Mouse (Mus musculus) common myeloid progenitor, adult 5-6 weeks (primary cell): ENCODE measurements around the gene Ngf. TPM values are rescaled to one million over a fixed set of nuclear protein-coding genes. Genes with fewer than 3 reads are reported as not detected.
A peak's percentile ranks its signal among the peaks of the same experiment; 100 is the strongest.

Experiments
- ATAC-seq: replicated peaks from 2 replicates; pipeline ENCODE4 v1.8.0; 2016; ENCODE audit warnings: low read depth, mild to moderate bottlenecking, moderate TSS enrichment, inconsistent platforms; ENCODE audit not compliant: poor library complexity, severe bottlenecking
- total RNA-seq: library from RNA; stranded (forward); fragments of 200-1000, 187-1606 nt; gene quantifications from 2 replicates; pipeline ENCODE4 v1.2.3, GENCODE M21; 2017

Gene Ngf
- not detected in 2 replicates for total RNA-seq

GRCm38 (mm10) chr3:102469713-102470448, at the start of gene Ngf:
Ngf (plus strand) TSS chr3:102469919.
- no peak for ATAC-seq

DNA sequence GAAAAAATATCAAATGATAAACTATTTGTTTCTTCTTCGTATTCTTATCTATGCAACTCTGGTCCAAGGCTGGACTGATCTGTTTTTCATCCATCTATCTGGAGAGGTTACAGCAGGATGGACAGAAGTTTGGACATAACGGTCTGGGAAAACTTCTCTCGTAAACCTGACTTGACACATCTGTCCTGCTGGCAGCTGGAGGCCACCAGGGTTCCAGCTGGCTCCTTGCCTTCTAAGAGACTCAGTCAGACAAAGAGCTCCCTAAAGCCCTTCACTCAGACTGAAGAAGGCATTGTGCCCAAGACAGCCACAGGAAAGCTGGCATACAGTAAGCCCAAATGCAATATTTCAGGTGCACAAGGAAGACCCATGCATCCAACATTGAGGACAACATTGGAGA, 24.2 kb upstream of the Ngf start:
- no peak for ATAC-seq

DNA sequence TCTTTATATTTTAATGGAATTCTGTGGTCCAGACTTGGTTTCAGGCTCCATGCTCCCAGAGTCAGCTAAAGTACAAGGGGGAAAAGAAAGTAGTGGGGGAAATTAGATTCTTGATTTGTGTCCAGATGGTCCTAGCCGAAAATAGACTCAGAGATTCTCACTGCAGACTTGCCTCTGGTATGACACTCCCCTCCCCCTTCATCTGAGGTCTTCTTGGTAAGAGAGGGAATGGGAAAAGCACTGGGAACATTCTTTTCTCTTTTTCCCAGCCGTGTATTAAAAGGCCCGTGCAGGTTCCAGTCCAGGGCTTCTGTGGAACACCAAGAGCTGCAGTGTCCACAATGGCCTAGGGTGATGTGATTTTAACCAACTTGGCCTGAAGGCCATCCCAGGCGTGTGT, 23.0 kb upstream of the Ngf start:
- no peak for ATAC-seq

GRCm38 (mm10) chr3:102454566-102454965, 15.2 kb upstream of the Ngf start:
- ATAC-seq, result no peak

DNA sequence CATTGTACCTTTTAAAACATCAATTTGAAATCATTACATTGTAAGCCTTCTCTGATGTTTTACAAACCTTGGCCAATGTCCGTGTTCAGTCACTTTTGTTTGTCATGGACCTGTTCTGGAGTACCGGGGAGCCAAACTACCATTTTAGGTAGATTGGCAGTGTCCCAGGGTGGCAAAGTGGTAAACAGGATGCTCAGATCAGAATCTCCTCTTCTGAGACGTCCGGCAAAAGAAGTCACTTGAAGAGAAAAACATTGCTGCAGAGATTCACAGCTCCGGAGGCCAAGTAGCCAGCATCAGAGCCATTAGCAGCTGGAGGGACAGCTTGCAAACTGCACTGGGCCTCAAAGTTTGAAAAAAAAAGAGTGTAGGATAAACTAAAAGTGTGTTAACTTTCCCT, 9.2 kb upstream of the Ngf start:
- ATAC-seq, result no peak

DNA sequence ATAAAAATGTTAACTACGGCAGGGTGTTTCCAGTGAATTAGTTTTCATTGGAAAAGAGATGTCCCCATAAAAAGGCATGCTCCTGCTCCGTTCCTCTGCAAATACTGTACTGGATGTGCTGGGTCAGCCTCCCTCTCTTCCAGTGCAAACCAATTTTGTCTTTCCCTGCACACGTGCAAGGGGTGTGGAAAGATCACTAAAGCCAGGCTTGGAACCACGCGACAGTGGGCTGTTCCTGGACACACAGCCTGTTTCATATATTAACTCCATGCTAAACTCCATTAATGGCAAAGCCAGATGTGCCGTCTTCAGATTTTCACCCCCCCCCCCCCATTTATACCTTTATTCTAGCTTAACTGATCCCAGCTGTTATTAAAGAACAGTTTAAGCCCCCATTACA, 8.7 kb upstream of the Ngf start:
- ATAC-seq, result no peak

- ATAC-seq, result no peak
Measured at GRCm38 (mm10) chr3:102462703-102463336, 6.9 kb upstream of the Ngf start.

DNA sequence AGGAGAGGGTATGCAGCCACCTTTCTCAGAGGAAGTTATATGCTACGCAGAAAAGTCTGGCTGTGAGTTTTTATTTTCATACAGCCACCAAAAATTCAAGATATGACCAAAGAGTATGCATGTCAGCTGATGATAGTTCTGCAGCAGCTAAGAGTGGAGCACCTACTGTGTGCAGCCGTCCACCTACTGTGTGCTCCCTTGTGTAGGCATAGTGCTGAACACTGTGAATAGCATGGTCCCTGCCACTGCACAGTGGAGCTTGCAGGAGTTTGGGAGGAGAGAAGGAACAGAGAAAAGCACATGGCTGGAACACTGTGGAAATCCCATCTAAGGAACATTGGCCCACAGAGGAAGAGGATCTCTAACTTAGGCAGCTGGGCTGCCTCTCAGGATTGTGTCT, 6.4 kb upstream of the Ngf start:
- no peak for ATAC-seq

GRCm38 (mm10) chr3:102466587-102466986, 3.1 kb upstream of the Ngf start:
- peak; percentile 83 for ATAC-seq

DNA sequence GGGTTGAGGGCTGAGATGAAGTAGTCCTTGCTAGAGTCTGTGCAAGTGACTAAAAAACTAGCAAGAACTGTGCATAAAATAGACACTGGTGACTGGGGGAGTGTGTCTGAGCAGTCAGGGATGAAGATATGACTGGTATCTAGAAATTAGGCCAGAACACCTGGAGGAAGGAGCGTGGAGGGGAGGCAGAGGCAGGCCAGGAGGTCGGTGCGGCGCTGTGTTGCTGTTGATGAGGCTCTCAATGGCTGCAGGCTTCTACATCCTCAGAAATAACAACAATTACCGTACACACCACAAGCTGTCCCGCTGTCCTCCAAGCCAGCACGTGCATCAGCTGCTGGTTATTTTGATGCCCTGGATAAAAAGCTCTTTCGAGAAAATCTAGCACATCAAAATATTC, 2.6 kb upstream of the Ngf start:
- no peak for ATAC-seq

- ATAC-seq, result no peak
Measured at GRCm38 (mm10) chr3:102471251-102471650, 1.5 kb downstream of the Ngf start.

GRCm38 (mm10) chr3:102471799-102472198, 2.1 kb downstream of the Ngf start:
- no peak for ATAC-seq

GRCm38 (mm10) chr3:102474275-102475155, 4.8 kb downstream of the Ngf start:
- no peak for ATAC-seq

DNA sequence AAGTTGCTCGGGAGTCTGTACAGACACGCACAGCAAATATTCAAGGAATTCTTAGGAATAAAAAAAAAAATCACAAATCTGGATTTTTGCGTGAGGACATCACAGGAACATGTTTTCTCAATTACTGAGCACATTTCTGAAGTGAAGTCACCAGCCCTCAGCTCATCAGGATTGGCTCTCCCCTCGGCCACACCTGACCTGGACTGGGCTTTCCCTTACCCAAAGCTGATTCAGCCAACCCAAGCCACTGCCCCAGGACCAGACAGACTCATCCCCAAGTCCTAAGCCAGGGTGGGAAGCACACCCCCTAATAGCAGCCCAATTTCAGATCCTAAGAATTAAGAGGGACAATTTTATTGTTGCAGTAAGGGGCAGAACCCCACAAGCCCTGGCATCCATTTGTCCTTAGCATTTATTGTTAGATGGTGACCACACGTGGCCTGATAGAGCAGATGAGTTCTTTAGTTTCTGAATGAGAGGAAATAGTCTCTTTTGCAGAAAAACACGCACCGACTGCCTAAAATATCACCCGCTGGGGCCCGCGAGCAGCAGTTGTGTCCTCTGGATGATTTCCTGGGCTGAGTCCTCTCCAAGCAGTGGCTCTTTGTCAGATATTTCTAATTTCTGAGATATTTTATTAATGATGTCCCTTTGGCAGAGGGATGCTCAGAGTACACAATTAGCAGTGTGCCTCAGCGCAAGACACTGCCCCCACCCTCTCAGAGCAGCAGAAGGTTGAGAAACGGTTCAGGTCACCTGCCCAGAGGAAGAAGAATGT, 8.4 kb downstream of the Ngf start:
- ATAC-seq, result no peak

- ATAC-seq, result no peak
Measured at GRCm38 (mm10) chr3:102490393-102491123, 20.8 kb downstream of the Ngf start.

DNA sequence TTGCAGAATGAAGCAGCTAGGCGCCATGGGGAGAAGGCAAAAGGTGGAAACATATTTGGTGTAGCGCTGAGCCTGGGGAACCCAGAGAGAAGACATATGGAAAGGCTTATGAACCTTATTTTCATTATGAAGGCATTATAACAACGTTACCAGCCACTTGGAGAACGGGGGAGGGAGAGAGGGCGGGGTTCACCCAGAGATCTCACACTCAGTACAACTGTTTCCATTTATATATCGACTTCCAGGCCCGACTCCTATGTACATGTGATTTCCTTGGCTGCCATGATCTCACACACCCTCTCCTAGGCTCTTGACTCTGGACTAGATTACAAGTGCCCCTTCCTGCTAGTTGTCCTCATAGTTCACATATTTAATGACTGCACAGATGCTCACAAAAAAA, 28.4 kb downstream of the Ngf start:
- no peak for ATAC-seq

DNA sequence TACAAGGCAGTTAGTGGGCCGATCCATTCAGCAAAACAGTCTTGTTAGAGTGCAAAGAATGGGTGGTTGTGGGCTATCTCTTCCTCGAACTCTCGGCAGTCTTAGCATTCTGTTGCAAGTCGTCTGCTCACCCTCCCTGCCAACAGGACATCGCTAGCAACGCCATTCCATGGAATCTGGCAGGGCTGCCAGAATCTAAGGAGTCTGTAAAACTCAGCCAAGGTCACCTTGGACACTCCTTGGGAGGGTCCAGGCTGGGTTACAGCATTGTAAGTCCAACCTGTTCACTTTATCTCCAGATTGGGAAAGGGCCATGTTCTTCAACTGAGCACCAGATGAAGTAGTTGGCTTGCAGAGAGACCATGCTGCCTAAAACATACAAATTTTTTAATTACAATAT, 29.2 kb downstream of the Ngf start:
- ATAC-seq, result no peak

- no peak for ATAC-seq
Measured at GRCm38 (mm10) chr3:102500031-102500430, 30.3 kb downstream of the Ngf start.

- no peak for ATAC-seq
Measured at GRCm38 (mm10) chr3:102501186-102501585, 31.5 kb downstream of the Ngf start.

DNA sequence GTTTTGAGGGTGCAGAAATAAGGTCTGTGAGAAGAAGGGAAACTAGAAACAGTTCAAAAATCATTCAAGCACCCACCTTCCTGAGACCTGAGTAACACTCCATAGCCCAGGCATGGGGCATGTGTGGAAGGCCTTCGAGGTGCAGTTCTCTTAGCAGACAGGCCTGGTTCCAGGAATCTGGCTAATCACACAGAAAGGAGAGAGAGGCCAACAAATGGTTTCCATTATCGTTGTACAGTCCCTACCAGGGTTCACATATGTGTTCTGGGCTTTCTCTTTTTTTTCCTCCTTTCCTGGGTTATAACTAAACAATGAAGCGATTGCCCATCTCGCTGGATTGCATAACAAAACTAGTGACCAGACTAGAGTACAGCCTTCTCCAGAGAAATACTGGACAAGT, 35.4 kb downstream of the Ngf start:
- ATAC-seq, result no peak
